8 mouse cellular contexts compared by ENCODE assay signal in genomic region chr1:64120811-64121515, GRCm38 (mm10). TPM values are rescaled to one million over a fixed set of nuclear protein-coding genes. Genes with fewer than 3 reads are reported as not detected.
DNase-seq lines count a peak whose midpoint lies in the region; ATAC-seq and TF ChIP-seq lines count a peak whose summit lies in the region.

No protein-coding gene starts in this region.

- no peaks in the 10 kb centered on the region for H3K27me3 ChIP-seq in embryonic facial prominence, embryonic 15.5 days
- peaks cover 11% of the 10 kb centered on the region; the same call in 1 of the 2 replicates for H3K27me3 ChIP-seq in liver, embryonic 14.5 days (ENCODE audit: control insufficient read depth, insufficient read depth, low read length)
- H3K27me3 ChIP-seq in neural tube, embryonic 14.5 days (ENCODE audit: control insufficient read depth, insufficient read depth, low read length), result no peaks in the 10 kb centered on the region
- H3K27me3 ChIP-seq in thymus, adult 2 months (ENCODE audit: control insufficient read depth, insufficient read depth, low read length), result no peaks in the 10 kb centered on the region

- H3K4me1 ChIP-seq in embryonic facial prominence, embryonic 15.5 days, result peaks cover 26% of the 10 kb centered on the region
- H3K4me1 ChIP-seq in liver, embryonic 14.5 days (replicated peaks; ENCODE audit: control insufficient read depth in 2 of 2, insufficient read depth in 2 of 2, low read length in 1 of 2), result peaks cover 14 to 28% of the 10 kb centered on the region in 2 experiments
- peaks cover 22% of the 10 kb centered on the region for H3K4me1 ChIP-seq in neural tube, embryonic 14.5 days (ENCODE audit: control insufficient read depth, insufficient read depth, low read length)
- peaks cover 25% of the 10 kb centered on the region for H3K4me1 ChIP-seq in thymus, adult 2 months (replicated peaks; ENCODE audit: control insufficient read depth, insufficient read depth, low read length)

- no peaks in the 10 kb centered on the region for H3K9me3 ChIP-seq in embryonic facial prominence, embryonic 15.5 days (replicated peaks)
- no peaks in the 10 kb centered on the region for H3K9me3 ChIP-seq in liver, embryonic 14.5 days (ENCODE audit: control insufficient read depth, low read length)
- no peaks in the 10 kb centered on the region for H3K9me3 ChIP-seq in neural tube, embryonic 14.5 days (ENCODE audit: control insufficient read depth, low read length)

- H3K4me2 ChIP-seq in embryonic facial prominence, embryonic 15.5 days (replicated peaks), result peak overlapping the region; percentile 62
- peak overlapping the region; percentile 70 for H3K4me2 ChIP-seq in liver, embryonic 14.5 days (ENCODE audit: low read depth)
- peak overlapping the region; percentile 70 for H3K4me2 ChIP-seq in neural tube, embryonic 14.5 days (ENCODE audit: low read depth, low read length)

- TF ChIP-seq EP300 in liver, embryonic 14.5 days (IDR thresholded peaks at IDR 0.05; ENCODE audit: low read depth), result no peak

- H3K9ac ChIP-seq in embryonic facial prominence, embryonic 15.5 days, result peak overlapping the region; percentile 33
- H3K9ac ChIP-seq in liver, embryonic 14.5 days (replicated peaks), result peak overlapping the region; percentile 50
- peak overlapping the region; percentile 89 for H3K9ac ChIP-seq in neural tube, embryonic 14.5 days (replicated peaks; ENCODE audit: low read depth, low read length)

- WGBS in embryonic facial prominence, embryonic 15.5 days, result under 1% methylated on average over 25 of the region's 25 CpGs
- WGBS in liver, embryonic 14.5 days (ENCODE audit: insufficient replicate concordance), result under 1% methylated on average over 24 of the region's 25 CpGs
- 2% methylated on average over 25 of the region's 25 CpGs for WGBS in neural tube, embryonic 14.5 days
- under 1% methylated on average over 25 of the region's 25 CpGs for WGBS in thymus, adult 2 months

- TF ChIP-seq CTCF in liver, embryonic 14.5 days (IDR thresholded peaks at IDR 0.05; ENCODE audit: low read depth), result no peak
- TF ChIP-seq CTCF in thymus, adult 2 months (IDR thresholded peaks at IDR 0.05; ENCODE audit: borderline replicate concordance, control insufficient read depth, extremely low read depth, insufficient read depth, low read length, poor library complexity), result no peak

- TF ChIP-seq POLR2A in thymus, adult 2 months (IDR thresholded peaks at IDR 0.05; ENCODE audit: control insufficient read depth, extremely low read depth, insufficient read depth, low read length, poor library complexity), result 0 out of 2 replicates have a peak, but pooled peaks have one; percentile 19

- H3K4me3 ChIP-seq in embryonic facial prominence, embryonic 15.5 days (replicated peaks), result peak overlapping the region; percentile 72
- peak overlapping the region; percentile 66 to 95 for H3K4me3 ChIP-seq in liver, embryonic 14.5 days (ENCODE audit: insufficient read depth in 1 of 2, low read depth in 2 of 2, low read length in 2 of 2)
- H3K4me3 ChIP-seq in neural tube, embryonic 14.5 days (ENCODE audit: low read depth, low read length), result peak overlapping the region; percentile 81
- peak overlapping the region; percentile 62 for H3K4me3 ChIP-seq in thymus, adult 2 months (ENCODE audit: control insufficient read depth, insufficient read depth, low read length)

- intact Hi-C loops in heart, postnatal 10 days (cut with DNase I), result loop anchor here (1.0 to 10.0 kb wide), 9 partner anchors 80 to 456 kb away; partner anchors contain the start of gene Creb1

- ATAC-seq in embryonic facial prominence, embryonic 15.5 days (ENCODE audit: insufficient number of reproducible peaks, low FRiP score, low TSS enrichment, low read depth), result peak; percentile 31
- ATAC-seq in liver, embryonic 14.5 days (ENCODE audit: insufficient read depth), result peak; percentile 17; the same call in 1 of the 2 replicates
- ATAC-seq in neural tube, embryonic 14.5 days (ENCODE audit: low read depth), result peak; percentile 62

- peak overlapping the region; percentile 100 for H3K27ac ChIP-seq in embryonic facial prominence, embryonic 15.5 days (replicated peaks)
- H3K27ac ChIP-seq in liver, embryonic 14.5 days, result peak overlapping the region; percentile 46; the same call in 1 of the 2 replicates
- peak overlapping the region; percentile 100 for H3K27ac ChIP-seq in neural tube, embryonic 14.5 days (ENCODE audit: low read depth, low read length)
- H3K27ac ChIP-seq in thymus, adult 2 months (ENCODE audit: control insufficient read depth, insufficient read depth, low read length), result peak overlapping the region; percentile 87

- DNase-seq in heart, adult 18-20 months, result peak; percentile 58 to 88
- no peak for DNase-seq in heart, adult 8-10 months (ENCODE audit: low spot score)
- peak; percentile 73 to 75 for DNase-seq in heart, postnatal 10 days
- DNase-seq in layer of hippocampus, adult 11-12 months (ENCODE audit: low spot score), result peak; percentile 68
- no peak for DNase-seq in liver, embryonic 14.5 days (ENCODE audit: low read depth in 3 of 3, low spot score in 3 of 3)
- DNase-seq in thymus, adult 2 months, result peak; percentile 53

- H3K36me3 ChIP-seq in embryonic facial prominence, embryonic 15.5 days, result no peaks in the 10 kb centered on the region
- H3K36me3 ChIP-seq in liver, embryonic 14.5 days (replicated peaks; ENCODE audit: control insufficient read depth, insufficient read depth, low read depth), result no peaks in the 10 kb centered on the region
- H3K36me3 ChIP-seq in neural tube, embryonic 14.5 days (ENCODE audit: control insufficient read depth, insufficient read depth, low read length), result no peaks in the 10 kb centered on the region
- no peaks in the 10 kb centered on the region for H3K36me3 ChIP-seq in thymus, adult 2 months (ENCODE audit: control insufficient read depth, insufficient read depth, low read length)

RNA-seq across cellular contexts. Expression of gene Klf7, which starts 1.1 kb away (rescaled TPM):
- 10 to 100 TPM; 14.5 to 18.4 TPM for total RNA-seq in heart, adult 18-20 months (2021)
- total RNA-seq in heart, adult 8-10 months (2022), result 10 to 100 TPM; 12.4 to 17.4 (median 16.4) TPM
- 27.0 and 28.4 TPM in 2 replicates for polyA plus RNA-seq in embryonic facial prominence, embryonic 15.5 days (2015; fragmentation: Nextera tagmentation; extraction: Ambion mirVana)
- total RNA-seq in heart, postnatal 10 days (2021), result 10 to 100 TPM; 21.5 to 24.0 TPM
- polyA plus RNA-seq in liver, embryonic 14.5 days (2012; rRNA removed), result 1.4 and 1.7 TPM in 2 replicates
- 3.6 and 4.9 TPM in 2 replicates for polyA plus RNA-seq in liver, embryonic 14.5 days (2014; fragmentation: Nextera tagmentation; extraction: Ambion mirVana)
- polyA plus RNA-seq in neural tube, embryonic 14.5 days (2014; fragmentation: Nextera tagmentation; extraction: Ambion mirVana), result 71.4 and 78.3 TPM in 2 replicates
- polyA plus RNA-seq in thymus, adult 2 months (2012; rRNA removed), result 31.7 and 36.3 TPM in 2 replicates

Comparison
In these comparisons a context has a peak if more than half of its experiments do, and no peak if none do; other contexts are left out.
1. DNase-seq: peak in heart, adult 18-20 months (2 of 2), heart, postnatal 10 days (2 of 2), layer of hippocampus, adult 11-12 months (single experiment) and thymus, adult 2 months (single experiment); none in heart, adult 8-10 months (single experiment) and liver, embryonic 14.5 days (0 of 3).
2. H3K27ac ChIP-seq: peak in every context shown above with its lines; median percentile 100 in embryonic facial prominence, embryonic 15.5 days; 100 in neural tube, embryonic 14.5 days; 87 in thymus, adult 2 months; 46 in liver, embryonic 14.5 days.
3. H3K9ac ChIP-seq: peak in every context shown above with its lines; median percentile 89 in neural tube, embryonic 14.5 days; 50 in liver, embryonic 14.5 days; 33 in embryonic facial prominence, embryonic 15.5 days.
4. Peak in every context shown above with its lines, with median percentiles within 50 percentile points of each other: ATAC-seq, H3K4me2 ChIP-seq and H3K4me3 ChIP-seq.